Mouse (Mus musculus) kidney, postnatal 0 days (tissue): ENCODE measurements around the gene Ppm1g. TPM values are rescaled to one million over a fixed set of nuclear protein-coding genes. Genes with fewer than 3 reads are reported as not detected.
A peak's percentile ranks its signal among the peaks of the same experiment; 100 is the strongest.

Experiments used
- ATAC-seq: fragments of 200-750 bp; cut with Nextera tagmentation; replicated peaks from 2 replicates; pipeline ENCODE4 v1.8.0; 2017; ENCODE audit warnings: low read depth, moderate number of reproducible peaks, moderate TSS enrichment, moderate library complexity; ENCODE audit not compliant: low FRiP score
- DNase-seq: peaks from one replicate; pipeline ENCODE4 v3.0.0-alpha.2; 2016; ENCODE audit warnings: low spot score
- H3K27ac ChIP-seq: fragments of 300-500 bp; sonication (generic); 2 replicates; pipeline ENCODE4 v1.5.1; 2014; ENCODE audit warnings: mild to moderate bottlenecking
- H3K27me3 ChIP-seq: fragments of 300-500 bp; sonication (generic); 2 replicates; pipeline ENCODE4 v1.6.1; 2014; ENCODE audit warnings: low read length, mixed read lengths; ENCODE audit not compliant: insufficient read depth
- H3K36me3 ChIP-seq: fragments of 300-500 bp; sonication (generic); 2 replicates; pipeline ENCODE4 v1.6.1; 2014; ENCODE audit warnings: low read length, mixed read lengths; ENCODE audit not compliant: insufficient read depth
- H3K4me1 ChIP-seq: fragments of 300-500 bp; sonication (generic); replicated peaks from 2 replicates; pipeline ENCODE4 v1.6.1; 2014; ENCODE audit warnings: antibody characterized with exemption, low read length, mixed read lengths; ENCODE audit not compliant: insufficient read depth
- H3K4me2 ChIP-seq: fragments of 300-500 bp; sonication (generic); 2 replicates; pipeline ENCODE4 v1.6.1; 2014; ENCODE audit warnings: mild to moderate bottlenecking, low read length, moderate library complexity, mixed read lengths
- H3K4me3 ChIP-seq: fragments of 300-500 bp; sonication (generic); replicated peaks from 2 replicates; pipeline ENCODE4 v1.5.1; 2014; ENCODE audit warnings: low read depth, low read length
- H3K9ac ChIP-seq: fragments of 300-500 bp; sonication (generic); 2 replicates; pipeline ENCODE4 v1.6.1; 2014; ENCODE audit warnings: low read depth, low read length
- H3K9me3 ChIP-seq: fragments of 300-500 bp; sonication (generic); replicated peaks from 2 replicates; pipeline ENCODE4 v1.6.1; 2016; ENCODE audit warnings: low read length, inconsistent platforms, mixed read lengths
- CTCF ChIP-seq: IDR thresholded peaks from 2 replicates; pipeline ENCODE4 v1.5.1; 2016; ENCODE audit warnings: antibody characterized with exemption, low read depth, mild to moderate bottlenecking, moderate library complexity
- WGBS: fragments of 180-500 bp; shearing (Covaris S2); extraction: QIAGEN DNeasy Blood & Tissue Kit; methylation state at CpG from one replicate; pipeline ENCODE4 v1.1.7; 2014; 5-methylcytosine and 5-hydroxymethylcytosine counted together
- polyA plus RNA-seq: library from polyadenylated mRNA; unstranded; fragments of >200 nt; fragmentation: Nextera tagmentation; extraction: Ambion mirVana; gene quantifications from 2 replicates; pipeline ENCODE4 v1.2.1, GENCODE M21; 2015

Ppm1g gene
- polyA plus RNA-seq, 1 experiment from 2014 or later = 85.4 TPM

- H3K4me2 ChIP-seq = no peak overlapping the region
- H3K9ac ChIP-seq = 0 out of 2 replicates have a peak overlapping the region, but pooled peaks have one; percentile 25
- WGBS = 38% methylated on average over 4 of the region's 4 CpGs
- no peaks in the 10 kb centered on the region for H3K27me3 ChIP-seq
- TF ChIP-seq CTCF = no peak
- H3K4me1 ChIP-seq = 0 out of 2 replicates have a peak, but pooled peaks cover 4% of the 10 kb centered on the region
- peaks cover 59% of the 10 kb centered on the region for H3K36me3 ChIP-seq
- ATAC-seq (no peak), DNase-seq (no peak)
- no peak overlapping the region for H3K27ac ChIP-seq
- no peak overlapping the region for H3K4me3 ChIP-seq
- H3K9me3 ChIP-seq = no peaks in the 10 kb centered on the region
Measured at GRCm38 (mm10) chr5:31250716-31251115, 30.2 kb upstream of the Ppm1g start.

DNA sequence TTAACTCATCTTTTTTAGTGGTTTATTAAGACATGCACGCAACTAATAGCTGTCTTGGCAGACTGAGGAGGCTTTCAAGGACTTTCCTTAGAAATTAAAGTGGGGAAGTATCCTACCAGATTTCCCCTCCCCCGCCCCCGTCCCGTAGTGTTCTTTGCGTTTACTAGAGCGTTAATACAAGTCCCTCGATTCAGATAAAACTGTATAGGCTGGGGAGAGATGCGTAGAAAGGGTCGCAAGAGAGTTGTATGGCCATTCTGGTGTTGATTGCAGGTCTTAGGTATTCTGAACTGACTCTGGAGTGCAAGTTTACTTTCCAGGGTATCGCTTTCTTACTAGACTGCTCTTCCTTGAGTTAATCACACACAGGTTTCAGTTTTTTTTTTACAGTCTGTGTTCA is 21.7 kb upstream of the Ppm1g start:
- WGBS = 14% methylated on average over 10 of the region's 10 CpGs
- H3K4me1 ChIP-seq = peaks cover 4% of the 10 kb centered on the region; the same call in 1 of the 2 replicates
- no peaks in the 10 kb centered on the region for H3K9me3 ChIP-seq
- no peaks in the 10 kb centered on the region for H3K27me3 ChIP-seq
- ATAC-seq (no peak), DNase-seq (no peak)
- H3K4me3 ChIP-seq = peak overlapping the region; percentile 95
- peak overlapping the region; percentile 99; the same call in 1 of the 2 replicates for H3K27ac ChIP-seq
- peak overlapping the region; percentile 72 for H3K4me2 ChIP-seq
- TF ChIP-seq CTCF = no peak
- peaks cover 36% of the 10 kb centered on the region for H3K36me3 ChIP-seq
- peak overlapping the region; percentile 98; the same call in 1 of the 2 replicates for H3K9ac ChIP-seq

DNA sequence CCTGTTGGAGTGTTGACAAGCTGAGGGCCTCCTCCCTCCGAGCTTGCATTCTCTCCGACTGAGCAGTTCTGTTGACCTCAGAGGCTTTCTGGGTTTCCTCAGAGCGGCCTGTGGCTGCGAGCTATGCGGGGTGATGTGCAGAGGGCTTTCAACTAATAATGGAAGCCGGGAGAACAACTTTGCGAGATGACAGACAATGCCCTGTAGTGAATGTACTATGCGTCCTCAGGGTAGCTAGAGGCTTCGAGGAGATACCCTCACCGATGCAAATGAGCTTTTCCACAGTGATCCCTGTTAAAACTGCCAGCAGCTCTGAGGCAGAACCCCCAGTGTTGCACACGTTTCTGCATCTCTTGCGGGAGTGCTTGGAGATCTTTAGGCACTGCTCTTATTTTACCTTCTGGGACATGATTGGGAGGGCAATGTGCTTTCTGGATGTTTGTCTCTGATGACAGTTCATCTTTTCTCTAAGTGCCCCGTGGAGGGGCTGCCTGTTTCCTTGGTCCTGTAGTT is 21.1 kb upstream of the Ppm1g start:
- under 1% methylated on average over 13 of the region's 13 CpGs for WGBS
- no peak for ATAC-seq
- TF ChIP-seq CTCF = no peak

DNA sequence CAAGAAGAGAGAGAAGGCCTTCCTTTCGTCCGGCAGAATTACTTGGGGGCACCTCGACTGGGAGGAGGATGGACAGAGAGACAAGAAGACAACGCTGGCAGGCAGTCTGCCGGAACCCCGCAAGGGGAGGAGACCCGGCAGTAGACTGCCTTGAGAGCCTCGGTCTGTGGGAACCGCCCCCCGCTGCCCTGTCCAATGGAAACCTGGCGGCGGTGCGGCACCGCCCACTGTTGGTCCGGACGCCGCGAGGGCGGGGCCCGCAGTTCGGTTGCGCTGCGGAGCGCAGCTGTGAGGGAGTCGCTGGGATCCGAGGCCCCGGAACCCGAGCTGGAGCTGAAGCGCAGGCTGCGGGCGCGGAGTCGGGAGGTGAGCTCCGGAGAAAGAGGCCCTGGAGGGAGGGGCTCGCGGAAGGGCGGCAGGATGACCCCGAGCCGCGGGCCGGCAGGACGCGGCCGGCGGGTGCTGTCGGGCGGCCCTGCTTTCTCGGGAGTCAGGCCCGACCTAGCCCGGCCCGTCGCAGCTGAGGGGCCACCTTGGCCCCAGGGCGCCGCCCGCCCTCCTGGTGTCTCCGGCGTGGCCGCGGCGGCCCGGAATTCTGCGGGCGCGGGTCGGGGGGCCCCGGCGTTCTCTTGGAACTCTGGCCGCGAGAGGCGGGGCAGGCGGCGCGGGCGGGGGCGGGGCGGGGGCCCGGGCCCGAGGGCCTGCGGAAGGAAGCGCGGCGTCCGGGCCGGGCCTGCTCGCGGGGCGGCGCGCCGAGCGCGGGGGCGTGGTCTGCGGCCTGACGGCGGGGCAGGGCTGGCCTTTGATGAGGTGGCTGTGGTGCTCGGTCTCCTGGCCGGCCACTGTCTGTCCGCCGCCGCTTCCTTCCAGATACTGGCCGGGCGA is 20.4 kb upstream of the Ppm1g start, which contains the start of the genes Nrbp1 and Gm9970:
Gene Nrbp1, plus strand, starts transcription at position 228 of the 885 bp plus-strand sequence.
Gene Gm9970, minus strand, starts transcription at position 596 of the 885 bp plus-strand sequence.
- ATAC-seq (peak; percentile 98), DNase-seq (peak; percentile 98)
- H3K9ac ChIP-seq = peak within 1 kb of the TSS; percentile 98
- under 1% methylated on average over 95 of the region's 103 CpGs for WGBS
- peak within 1 kb of the TSS; percentile 99 for H3K27ac ChIP-seq
- H3K4me2 ChIP-seq = peak within 1 kb of the TSS; percentile 72
- peak within 1 kb of the TSS; percentile 95 for H3K4me3 ChIP-seq
- no peaks in the 10 kb centered on the region for H3K9me3 ChIP-seq
- peak; percentile 24; the same call in 1 of the 2 replicates for TF ChIP-seq CTCF
- no peaks in the 10 kb centered on the region for H3K27me3 ChIP-seq
- peaks cover 24% of the 10 kb centered on the region for H3K36me3 ChIP-seq
- peaks cover 4% of the 10 kb centered on the region; the same call in 1 of the 2 replicates for H3K4me1 ChIP-seq

More for the DNA sequence above, 21.1 kb upstream of the Ppm1g start:
- peak overlapping the region; percentile 95 for H3K4me3 ChIP-seq
- DNase-seq = no peak
- H3K4me2 ChIP-seq = peak overlapping the region; percentile 72
- peak overlapping the region; percentile 99 for H3K27ac ChIP-seq
- H3K36me3 ChIP-seq = peaks cover 31% of the 10 kb centered on the region
- H3K4me1 ChIP-seq = peaks cover 4% of the 10 kb centered on the region; the same call in 1 of the 2 replicates
- H3K27me3 ChIP-seq = no peaks in the 10 kb centered on the region
- peak overlapping the region; percentile 98 for H3K9ac ChIP-seq
- H3K9me3 ChIP-seq = no peaks in the 10 kb centered on the region

GRCm38 (mm10) chr5:31226641-31227040 is 6.2 kb upstream of the Ppm1g start:
- no peak overlapping the region for H3K4me2 ChIP-seq
- H3K4me1 ChIP-seq = no peaks in the 10 kb centered on the region
- ATAC-seq (no peak), DNase-seq (no peak)
- TF ChIP-seq CTCF = no peak
- no peaks in the 10 kb centered on the region for H3K36me3 ChIP-seq
- no peak overlapping the region for H3K9ac ChIP-seq
- H3K9me3 ChIP-seq = no peaks in the 10 kb centered on the region
- WGBS = 62% methylated on average over 1 of the region's 1 CpGs
- H3K27me3 ChIP-seq = no peaks in the 10 kb centered on the region
- no peak overlapping the region for H3K4me3 ChIP-seq
- no peak overlapping the region for H3K27ac ChIP-seq

- DNase-seq (no peak), ATAC-seq (no peak)
- Histone ChIP-seq H3K27ac (no peak overlapping the region), H3K4me2 (no peak overlapping the region), H3K36me3 (no peaks in the 10 kb centered on the region), H3K4me3 (no peak overlapping the region), H3K9ac (no peak overlapping the region), H3K27me3 (no peaks in the 10 kb centered on the region), H3K9me3 (no peaks in the 10 kb centered on the region), H3K4me1 (no peaks in the 10 kb centered on the region)
- no peak for TF ChIP-seq CTCF
- WGBS = 92% methylated on average over 9 of the region's 9 CpGs
Measured at GRCm38 (mm10) chr5:31222696-31223095, 2.2 kb upstream of the Ppm1g start.
